Comparison of ENCODE assay signal across 18 mouse cellular contexts in genomic region chr17:80904061-80904460, GRCm38 (mm10). TPM values are rescaled to one million over a fixed set of nuclear protein-coding genes. Genes with fewer than 3 reads are reported as not detected.
DNase-seq lines count a peak whose midpoint lies in the region; ATAC-seq and TF ChIP-seq lines count a peak whose summit lies in the region.
"Had no signal": no experiment of that assay in that cellular context is flagged by ENCODE, and none has a peak within 500 bp of the region (broad histone marks: within the 10 kb centered on the region; RNA-seq: fewer than 3 reads in every experiment).

No protein-coding gene starts in this region.

- H3K9ac ChIP-seq in kidney, embryonic 16.5 days (replicated peaks; ENCODE audit: low read length): no peak overlapping the region
- H3K9ac ChIP-seq in hindbrain, postnatal 0 days (replicated peaks; ENCODE audit: low read length): no peak overlapping the region
- no peak overlapping the region for H3K9ac ChIP-seq in neural tube, embryonic 15.5 days (replicated peaks)
- no peak overlapping the region for H3K9ac ChIP-seq in liver, postnatal 0 days (replicated peaks)
- H3K9ac ChIP-seq: lung, embryonic 14.5 days had no signal

- H3K4me3 ChIP-seq in kidney, embryonic 16.5 days (ENCODE audit: low read length): no peak overlapping the region
- H3K4me3 ChIP-seq in kidney, adult 2 months (ENCODE audit: insufficient read depth, low read depth, low read length): no peak overlapping the region
- no peak overlapping the region for H3K4me3 ChIP-seq in hindbrain, postnatal 0 days (ENCODE audit: low read length)
- H3K4me3 ChIP-seq in neural tube, embryonic 15.5 days (replicated peaks): no peak overlapping the region
- no peak overlapping the region for H3K4me3 ChIP-seq in liver, postnatal 0 days (ENCODE audit: low read depth, low read length)
- H3K4me3 ChIP-seq: myocyte had no signal

- no peaks in the 10 kb centered on the region for H3K27me3 ChIP-seq in kidney, embryonic 16.5 days (ENCODE audit: insufficient read depth, low read length)
- H3K27me3 ChIP-seq in kidney, adult 2 months (replicated peaks; ENCODE audit: control insufficient read depth, insufficient read depth, low read length): no peaks in the 10 kb centered on the region
- H3K27me3 ChIP-seq in hindbrain, postnatal 0 days (ENCODE audit: insufficient read depth, low read length): no peaks in the 10 kb centered on the region
- no peaks in the 10 kb centered on the region for H3K27me3 ChIP-seq in neural tube, embryonic 15.5 days (replicated peaks)
- H3K27me3 ChIP-seq in liver, postnatal 0 days (ENCODE audit: insufficient read depth, low read length): no peaks in the 10 kb centered on the region

- H3K4me1 ChIP-seq in kidney, embryonic 16.5 days (ENCODE audit: insufficient read depth, low read length): peaks cover 16% of the 10 kb centered on the region
- peaks cover 6% of the 10 kb centered on the region for H3K4me1 ChIP-seq in kidney, adult 2 months (ENCODE audit: control insufficient read depth, insufficient read depth, low read length)
- H3K4me1 ChIP-seq in hindbrain, postnatal 0 days (ENCODE audit: insufficient read depth, low read length): no peaks in the 10 kb centered on the region
- H3K4me1 ChIP-seq in neural tube, embryonic 15.5 days: peaks cover 17% of the 10 kb centered on the region
- H3K4me1 ChIP-seq in liver, postnatal 0 days (ENCODE audit: insufficient read depth): no peaks in the 10 kb centered on the region; the same call in 1 of the 2 replicates

- no peak overlapping the region for H3K4me2 ChIP-seq in kidney, embryonic 16.5 days (replicated peaks; ENCODE audit: low read depth, low read length)
- H3K4me2 ChIP-seq in hindbrain, postnatal 0 days (ENCODE audit: low read depth, low read length): no peak overlapping the region
- H3K4me2 ChIP-seq in neural tube, embryonic 15.5 days: no peak overlapping the region
- no peak overlapping the region for H3K4me2 ChIP-seq in liver, postnatal 0 days (ENCODE audit: low read depth, low read length)
- H3K4me2 ChIP-seq: heart, embryonic 11.5 days; lung, embryonic 14.5 days had no signal

- TF ChIP-seq CTCF in kidney, adult 2 months (conservative IDR thresholded peaks at IDR 0.05; ENCODE audit: insufficient read depth, insufficient read length, low read depth, low read length): no peak
- TF ChIP-seq CTCF in hindbrain, postnatal 0 days (IDR thresholded peaks at IDR 0.05; ENCODE audit: low read depth): no peak
- no peak for TF ChIP-seq CTCF in liver, postnatal 0 days (IDR thresholded peaks at IDR 0.05; ENCODE audit: low read depth)

- peak; percentile 16 for DNase-seq in adrenal gland, postnatal 10 days
- no peak for DNase-seq in adrenal gland, postnatal 25 days
- no peak for DNase-seq in kidney, adult 2 months
- peak; percentile 55 for DNase-seq in hindbrain, postnatal 0 days (ENCODE audit: low spot score)
- DNase-seq in yolk sac, embryonic 10.5 days (ENCODE audit: low spot score): no peak
- no peak for DNase-seq in liver, postnatal 0 days
- DNase-seq: adrenal gland, adult 8-10 months; cerebellum, adult 9-10 months; gastrocnemius, postnatal 25 days; layer of hippocampus, adult 9-11 months; lung, embryonic 14.5 days; right cerebral cortex, postnatal 4 days had no signal

- H3K27ac ChIP-seq in kidney, embryonic 16.5 days (ENCODE audit: low read length): peak overlapping the region; percentile 47
- H3K27ac ChIP-seq in kidney, adult 2 months (ENCODE audit: insufficient read depth, low read depth, low read length): no peak overlapping the region
- no peak overlapping the region for H3K27ac ChIP-seq in hindbrain, postnatal 0 days
- no peak overlapping the region for H3K27ac ChIP-seq in neural tube, embryonic 15.5 days (replicated peaks)
- H3K27ac ChIP-seq in liver, postnatal 0 days (ENCODE audit: low read depth): no peak overlapping the region

- ATAC-seq in kidney, embryonic 16.5 days (ENCODE audit: low FRiP score, low TSS enrichment): peak; percentile 90
- ATAC-seq in hindbrain, postnatal 0 days: peak; percentile 60
- peak; percentile 30; the same call in 1 of the 2 replicates for ATAC-seq in neural tube, embryonic 15.5 days (ENCODE audit: low FRiP score)
- ATAC-seq in liver, postnatal 0 days: no peak
- ATAC-seq: forebrain, embryonic 14.5 days; intestine, embryonic 16.5 days had no signal

- H3K36me3 ChIP-seq in kidney, embryonic 16.5 days (ENCODE audit: insufficient read depth, low read length): no peaks in the 10 kb centered on the region
- no peaks in the 10 kb centered on the region for H3K36me3 ChIP-seq in kidney, adult 2 months (ENCODE audit: control insufficient read depth, insufficient read depth, low read length)
- no peaks in the 10 kb centered on the region for H3K36me3 ChIP-seq in hindbrain, postnatal 0 days (ENCODE audit: insufficient read depth, low read length)
- H3K36me3 ChIP-seq in neural tube, embryonic 15.5 days: no peaks in the 10 kb centered on the region
- H3K36me3 ChIP-seq in liver, postnatal 0 days (replicated peaks; ENCODE audit: insufficient read depth, low read length): no peaks in the 10 kb centered on the region

- TF ChIP-seq EP300 in liver, postnatal 0 days (IDR thresholded peaks at IDR 0.05; ENCODE audit: low read depth): no peak

- WGBS in kidney, embryonic 16.5 days: 53% methylated on average over 5 of the region's 5 CpGs
- 61% methylated on average over 5 of the region's 5 CpGs for WGBS in kidney, adult 2 months
- 26% methylated on average over 5 of the region's 5 CpGs for WGBS in hindbrain, postnatal 0 days
- 51% methylated on average over 5 of the region's 5 CpGs for WGBS in neural tube, embryonic 15.5 days
- 75% methylated on average over 5 of the region's 5 CpGs for WGBS in liver, postnatal 0 days (ENCODE audit: insufficient replicate concordance)

- no peaks in the 10 kb centered on the region for H3K9me3 ChIP-seq in kidney, embryonic 16.5 days (ENCODE audit: low read length)
- H3K9me3 ChIP-seq in hindbrain, postnatal 0 days (ENCODE audit: low read length): no peaks in the 10 kb centered on the region
- no peaks in the 10 kb centered on the region for H3K9me3 ChIP-seq in neural tube, embryonic 15.5 days (replicated peaks)
- no peaks in the 10 kb centered on the region for H3K9me3 ChIP-seq in liver, postnatal 0 days (ENCODE audit: low read length)

- no peak for TF ChIP-seq POLR2A in kidney, adult 2 months (IDR thresholded peaks at IDR 0.05; ENCODE audit: low read depth, low read length)

RNA-seq across cellular contexts. Expression of gene Tmem178, which starts 40.4 kb away (rescaled TPM):
- 1 to 10 TPM; 4.4 to 4.9 TPM for total RNA-seq in adrenal gland, postnatal 10 days (2021)
- total RNA-seq in adrenal gland, postnatal 25 days (2021): 5.3 TPM in 2 replicates
- polyA plus RNA-seq in kidney, embryonic 16.5 days (2015; fragmentation: Nextera tagmentation; extraction: Ambion mirVana): 16.8 and 17.8 TPM in 2 replicates
- polyA plus RNA-seq in kidney, adult 2 months (2012; rRNA removed): 19.9 and 25.9 TPM in 2 replicates
- total RNA-seq in hindbrain, postnatal 0 days (2014; rRNA removed): 48.8 and 49.9 TPM in 2 replicates
- polyA plus RNA-seq in hindbrain, postnatal 0 days (2015; fragmentation: Nextera tagmentation; extraction: Ambion mirVana): 36.9 and 37.4 TPM in 2 replicates
- 27.7 and 37.0 TPM in 2 replicates for polyA plus RNA-seq in neural tube, embryonic 15.5 days (2015; fragmentation: Nextera tagmentation; extraction: Ambion mirVana)
- polyA plus RNA-seq in liver, postnatal 0 days (2015; fragmentation: Nextera tagmentation; extraction: Ambion mirVana): 0.24 and 0.38 TPM in 2 replicates
- polyA plus RNA-seq: myocyte had no signal

Comparison
In these comparisons a context has a peak if more than half of its experiments do, and no peak if none do; other contexts are left out.
1. DNase-seq: peak in adrenal gland, postnatal 10 days (single experiment) and hindbrain, postnatal 0 days (single experiment); none in adrenal gland, postnatal 25 days (single experiment), kidney, adult 2 months (single experiment), yolk sac, embryonic 10.5 days (single experiment) and liver, postnatal 0 days (single experiment).
2. RNA of gene Tmem178, which starts 40.4 kb away (polyA plus RNA-seq): 27.7 to 37.0 TPM in neural tube, embryonic 15.5 days, 36.9 to 37.4 TPM in hindbrain, postnatal 0 days, 19.9 to 25.9 TPM in kidney, adult 2 months and 16.8 to 17.8 TPM in kidney, embryonic 16.5 days; 0.24 to 0.38 TPM in liver, postnatal 0 days; every median in the first group is over 10 times any median in the second.